Mouse (Mus musculus) ovary, postnatal 14 days (tissue): ENCODE data around the gene Baz2a.
"Not testable (repeated sequence)": the region's sequence is repeated elsewhere in the genome, so short reads cannot be mapped to it uniquely, and the experiment has no call there.

Experiments used
- DNase-seq: peaks from one replicate; pipeline ENCODE4 v3.0.0; 2022; ENCODE audit warnings: low spot score

Baz2a gene

DNA sequence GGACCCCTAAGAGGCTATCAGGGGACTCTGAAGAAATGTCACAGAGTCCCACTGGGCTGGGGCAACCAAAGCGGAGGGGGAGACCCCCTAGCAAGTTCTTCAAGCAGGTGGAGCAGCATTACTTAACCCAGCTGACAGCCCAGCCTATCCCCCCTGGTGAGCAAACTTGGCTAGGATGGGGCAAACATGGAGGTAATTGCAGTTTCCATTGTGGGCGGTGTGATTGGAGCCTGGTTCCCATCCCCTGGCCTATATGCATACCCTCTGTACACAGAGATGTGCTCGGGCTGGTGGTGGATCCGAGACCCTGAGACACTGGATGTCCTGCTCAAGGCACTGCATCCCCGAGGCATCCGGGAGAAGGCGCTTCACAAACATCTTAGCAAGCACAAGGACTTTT, 32.5 kb downstream of the Baz2a start:
- DNase-seq, result no peak

DNA sequence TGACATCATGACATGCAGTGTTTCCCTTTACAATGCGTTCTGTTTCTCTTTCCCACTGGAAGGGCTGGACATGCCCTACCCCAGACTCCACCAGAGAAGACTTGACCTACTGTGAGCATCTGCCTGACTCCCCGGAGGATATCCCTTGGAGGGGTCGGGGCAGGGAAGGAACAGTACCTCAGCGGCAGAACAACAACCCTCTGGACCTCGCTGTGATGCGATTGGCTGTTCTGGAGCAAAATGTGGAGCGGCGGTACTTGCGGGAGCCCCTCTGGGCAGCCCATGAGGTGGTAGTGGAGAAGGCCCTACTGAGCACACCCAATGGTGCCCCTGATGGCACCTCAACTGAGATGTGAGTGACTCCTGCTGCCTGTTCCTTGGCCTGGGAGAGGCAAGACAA, 33.5 kb downstream of the Baz2a start:
- DNase-seq, result no peak

DNA sequence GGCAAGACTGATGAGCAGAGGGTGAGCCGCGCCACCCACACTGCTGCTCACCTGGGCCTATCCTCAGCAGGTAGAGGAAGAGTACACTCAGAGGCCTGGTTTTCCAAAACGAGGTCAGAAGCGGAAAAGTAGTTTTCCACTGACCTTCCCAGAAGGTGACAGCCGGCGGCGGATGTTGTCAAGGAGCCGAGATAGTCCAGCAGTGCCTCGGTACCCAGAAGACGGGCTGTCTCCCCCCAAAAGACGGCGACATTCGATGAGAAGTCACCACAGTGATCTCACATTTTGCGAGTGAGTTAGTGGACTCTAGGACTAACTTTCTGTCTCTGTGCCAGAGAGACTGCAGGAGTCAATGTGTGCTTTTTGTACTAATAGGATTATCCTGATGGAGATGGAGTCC, 34.6 kb downstream of the Baz2a start:
- DNase-seq, result no peak

DNA sequence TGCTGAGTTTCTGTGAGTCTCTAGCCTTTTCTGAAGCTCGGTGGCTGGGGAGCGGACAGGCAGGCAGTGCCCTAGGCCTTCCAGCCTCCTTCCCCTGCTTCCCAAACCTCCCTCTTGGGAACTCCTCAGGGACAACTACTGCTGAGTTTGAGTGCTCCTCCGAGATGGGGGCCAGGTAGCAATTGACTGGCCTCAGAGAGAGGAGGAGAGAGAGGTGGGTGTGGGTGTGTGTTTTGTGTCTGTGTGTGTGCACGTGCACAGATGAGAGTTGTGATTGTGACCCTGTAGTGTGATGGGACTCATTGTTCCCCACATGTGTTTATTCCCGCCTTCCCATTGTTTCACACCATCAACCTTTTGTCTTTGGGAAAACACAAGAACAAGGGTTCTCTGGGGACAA, 36.1 kb downstream of the Baz2a start:
- no peak for DNase-seq

DNA sequence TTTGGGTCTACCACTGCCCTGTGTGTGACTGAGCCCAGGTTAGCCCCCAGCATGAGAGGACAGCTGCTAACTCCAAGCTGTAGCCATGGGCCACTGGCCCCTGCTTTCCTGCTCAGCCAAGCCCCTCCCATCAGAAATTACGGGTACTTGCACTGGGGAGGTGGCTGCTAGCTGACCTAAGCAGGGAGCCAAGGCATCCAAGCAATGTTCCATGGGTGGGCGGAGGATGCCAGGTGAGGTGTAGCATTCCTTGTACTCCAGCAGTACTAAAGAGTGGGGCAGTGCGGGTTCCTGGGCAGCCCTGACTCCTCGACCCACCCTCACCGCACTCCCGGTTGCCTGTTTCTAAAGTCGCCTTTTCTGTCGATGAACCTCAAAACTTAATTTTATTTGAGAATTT, 36.8 kb downstream of the Baz2a start:
- no peak for DNase-seq

DNA sequence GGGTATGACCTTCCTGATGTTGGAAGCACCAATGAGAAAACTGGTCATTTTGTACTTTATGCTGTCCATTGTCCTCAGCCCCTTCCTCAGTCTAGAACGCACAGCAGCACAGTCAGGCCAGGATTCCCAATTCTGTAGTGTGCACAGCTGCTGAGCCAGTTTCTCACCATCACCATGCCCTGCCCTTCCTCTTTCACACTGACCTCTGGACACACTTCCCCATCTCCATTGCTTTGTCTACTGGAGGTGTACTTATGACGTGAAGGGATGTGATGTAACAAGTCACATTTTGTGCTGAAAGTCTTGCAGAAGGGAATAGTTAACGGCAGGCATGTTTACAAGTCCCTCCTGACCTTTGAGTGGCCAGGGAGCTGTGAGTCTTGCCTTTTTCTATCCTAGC, 39.9 kb downstream of the Baz2a start:
- no peak for DNase-seq

DNA sequence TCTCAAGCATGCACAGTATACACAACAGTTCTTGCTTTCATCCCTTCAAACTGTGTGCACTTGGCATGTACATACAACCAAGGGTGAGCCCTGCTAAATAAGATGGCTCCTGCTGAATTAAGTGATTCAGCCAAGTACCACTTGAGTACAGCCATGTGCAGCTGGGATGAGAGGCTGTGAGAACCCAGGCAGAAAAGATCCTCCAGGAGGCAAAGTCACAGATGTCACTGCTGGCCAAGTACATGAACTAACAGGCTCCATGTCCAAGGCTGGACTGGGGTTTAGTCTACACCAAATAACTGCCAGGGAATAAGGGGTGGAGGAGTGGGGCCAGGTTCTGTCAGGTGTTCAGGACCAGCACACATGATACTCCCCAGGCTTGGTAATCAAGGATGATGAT, 40.4 kb downstream of the Baz2a start:
- DNase-seq, result no peak

DNA sequence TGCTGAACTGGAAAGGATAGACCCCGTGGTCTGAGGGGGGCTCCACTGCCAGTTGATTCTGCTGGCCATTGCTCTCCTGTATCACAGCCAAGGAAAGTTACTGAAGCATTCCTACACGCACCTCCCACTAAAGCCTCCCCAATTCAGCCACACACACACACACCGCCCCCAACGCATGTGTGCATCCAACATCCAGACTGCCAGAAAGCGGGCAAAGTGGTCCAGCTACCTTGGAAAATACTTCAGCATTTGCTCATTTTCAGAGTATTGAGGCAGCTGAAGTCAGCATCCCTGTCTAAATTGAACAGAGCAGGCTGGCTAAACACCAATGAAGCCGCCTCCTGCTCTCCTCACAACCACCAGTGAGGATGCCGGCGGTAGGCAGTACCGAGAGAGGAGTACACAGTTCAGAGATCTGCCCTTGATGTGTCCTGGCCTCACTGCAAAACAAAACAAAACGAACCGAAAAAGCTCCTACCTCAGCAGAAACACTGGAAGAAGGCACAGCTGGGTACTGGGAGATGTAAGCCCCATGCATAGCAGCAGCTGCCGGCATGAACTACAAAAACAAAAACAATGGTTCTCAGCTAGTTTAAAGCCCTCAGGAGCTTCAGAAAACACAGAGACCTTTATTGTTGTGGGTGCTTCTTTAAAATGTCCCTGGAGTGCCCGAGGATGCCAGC, 42.4 kb downstream of the Baz2a start:
- no peak for DNase-seq

DNA sequence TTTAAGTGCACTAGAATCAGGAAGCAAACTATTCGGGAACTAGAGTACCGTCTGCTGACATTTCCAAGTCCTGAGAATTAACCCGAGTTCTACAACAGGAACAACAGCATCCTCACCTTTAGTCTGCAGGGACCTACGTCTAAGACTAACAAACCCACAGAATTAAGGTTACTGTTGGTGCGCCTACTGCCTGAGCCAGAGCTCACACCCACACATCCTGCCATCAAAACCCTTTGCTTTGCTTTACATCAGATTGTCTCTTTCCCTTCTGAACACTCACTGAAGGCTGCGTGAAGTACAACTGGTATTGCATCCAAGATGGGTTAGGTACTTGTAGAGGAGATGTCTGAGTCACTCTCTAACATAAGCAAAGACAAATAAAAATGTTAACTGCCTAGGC, 44.0 kb downstream of the Baz2a start:
- DNase-seq, result no peak

DNA sequence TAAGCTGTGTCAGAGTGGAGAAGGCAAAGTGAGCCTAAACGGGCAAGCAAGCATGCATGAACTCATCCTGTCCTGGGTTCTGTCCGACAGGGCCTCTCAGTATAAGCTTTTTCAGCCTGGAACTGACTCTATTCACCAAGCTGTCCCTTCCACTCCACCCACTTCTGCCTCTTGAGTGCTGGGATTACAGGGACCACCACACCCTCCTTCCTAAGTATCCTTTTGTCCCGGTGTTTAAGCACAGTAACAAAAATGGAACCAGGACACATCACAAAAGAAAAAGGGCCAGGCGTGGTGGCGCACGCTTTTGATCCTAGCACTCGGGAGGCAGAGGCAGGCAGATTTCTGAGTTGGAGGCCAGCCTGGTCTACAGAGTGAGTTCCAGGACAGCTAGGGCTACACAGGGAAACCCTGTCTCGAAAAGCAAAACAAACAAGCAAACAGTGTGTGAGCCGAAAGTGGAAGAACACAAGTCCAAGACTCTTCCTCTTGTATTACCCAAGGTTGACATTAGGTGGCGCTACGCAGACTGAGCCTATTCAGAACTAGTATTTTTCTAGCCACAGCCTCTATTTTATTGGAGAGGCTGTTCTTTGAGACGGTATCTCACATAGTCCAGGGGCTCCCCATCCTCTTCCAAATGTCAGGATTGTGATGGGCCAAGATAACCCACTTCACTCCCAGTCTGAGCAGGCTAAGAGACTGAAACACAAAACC, 49.0 kb downstream of the Baz2a start:
- peak; percentile 68 for DNase-seq

DNA sequence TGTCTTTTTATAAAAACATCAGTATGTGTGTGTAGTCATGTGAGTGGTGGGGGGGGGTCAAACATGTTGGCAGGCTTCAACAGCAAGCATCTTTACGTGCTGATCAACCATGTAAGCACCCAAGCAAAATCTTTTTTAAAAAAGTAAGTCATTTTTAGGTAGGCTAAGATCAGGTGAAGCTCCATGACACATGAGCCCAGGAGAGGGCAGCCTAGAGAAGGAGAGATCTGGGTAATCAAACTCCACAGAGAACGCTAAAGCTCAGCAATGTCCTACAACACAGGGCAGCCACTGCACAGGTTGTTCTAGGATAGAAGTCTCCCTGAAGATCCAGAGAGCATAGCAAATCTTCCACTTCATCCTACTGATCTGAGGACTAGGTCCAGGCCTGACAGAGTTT, 50.8 kb downstream of the Baz2a start:
- DNase-seq, result no peak

DNA sequence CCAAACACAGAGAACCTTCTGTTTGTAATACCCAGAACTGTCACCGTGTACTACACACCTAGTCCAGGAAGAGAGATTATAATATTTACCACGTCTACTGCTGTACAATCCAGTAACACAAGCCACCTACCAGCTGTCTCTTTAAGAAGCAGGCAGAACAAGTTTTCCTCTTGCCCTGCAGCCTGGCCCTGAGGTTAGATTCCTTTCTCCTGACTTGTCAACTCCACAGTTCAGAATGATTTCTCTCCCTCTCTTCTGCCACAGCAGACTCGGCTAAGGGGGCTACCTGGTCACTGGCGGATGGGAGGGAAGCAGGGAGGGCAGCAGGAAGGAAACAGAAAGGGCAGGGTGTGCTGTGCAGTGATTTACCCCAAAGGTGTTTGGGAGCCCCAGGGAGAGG, 52.3 kb downstream of the Baz2a start:
- no peak for DNase-seq

DNA sequence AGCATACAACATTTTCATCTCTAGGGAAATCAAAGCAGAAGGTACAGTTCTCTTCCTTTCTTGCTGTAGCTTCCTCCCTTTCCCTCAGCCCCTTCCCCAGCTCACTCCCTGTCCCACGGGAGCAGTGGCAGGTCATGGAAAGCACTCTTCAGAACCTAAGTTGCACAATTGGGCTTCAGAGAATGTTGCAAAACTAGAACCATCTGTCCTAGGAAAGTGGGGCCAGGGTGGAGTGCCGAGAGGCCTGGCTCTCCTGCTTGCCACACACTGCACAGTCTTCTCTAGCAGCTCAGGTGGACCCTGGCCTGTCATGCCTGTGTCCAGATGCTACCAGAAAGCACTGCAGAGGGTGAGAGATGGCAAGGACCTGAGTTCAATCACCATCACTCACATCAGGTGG, 53.6 kb downstream of the Baz2a start:
- DNase-seq, result no peak

DNA sequence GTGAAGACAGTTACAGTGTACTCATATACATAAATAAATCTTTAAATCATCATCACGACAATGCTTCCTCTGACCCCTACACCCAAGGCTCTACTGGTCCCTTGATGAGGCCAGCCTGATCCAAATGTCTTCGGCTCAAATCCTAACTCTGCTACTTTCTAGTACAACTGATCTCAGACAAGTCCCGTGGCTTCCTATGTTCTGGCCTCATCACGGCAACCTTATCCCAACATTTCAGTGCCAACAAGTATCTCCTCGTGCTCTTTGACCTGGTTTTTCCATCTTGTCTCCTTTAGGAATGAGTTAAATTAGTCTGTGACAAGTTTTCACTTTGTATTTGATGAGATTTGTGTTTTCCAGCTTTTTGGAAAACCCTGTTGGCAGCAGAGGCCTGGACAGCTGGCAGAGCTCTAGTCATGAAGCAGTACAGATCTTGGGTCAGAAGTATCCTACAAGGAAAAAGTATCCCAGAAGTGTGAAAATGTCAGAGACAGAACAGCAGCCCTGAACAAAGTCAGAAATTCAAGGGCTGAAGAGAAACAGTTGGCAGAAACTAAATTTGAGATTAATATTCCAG, 57.5 kb downstream of the Baz2a start:
- no peak for DNase-seq

DNA sequence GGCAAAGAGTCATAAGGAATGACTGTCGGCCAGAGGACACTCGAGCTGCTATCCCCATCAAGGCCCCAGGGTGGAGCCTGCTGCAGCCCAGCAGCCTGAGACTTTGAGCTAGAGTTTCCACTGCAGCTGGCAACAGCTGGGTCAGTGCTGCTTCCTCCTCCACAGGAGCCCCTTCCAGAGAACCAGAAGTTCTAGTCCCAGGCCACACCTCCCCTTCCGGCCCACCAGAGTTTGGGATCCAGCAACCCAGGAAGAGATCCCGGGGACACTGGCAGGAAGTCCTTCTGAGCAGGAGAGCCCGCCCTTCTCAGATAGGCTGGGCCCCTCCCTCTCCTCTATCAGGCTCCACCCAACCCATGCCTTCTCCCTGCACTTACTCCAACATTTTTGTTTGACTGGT, 58.2 kb downstream of the Baz2a start:
- peak; percentile 68 for DNase-seq

DNA sequence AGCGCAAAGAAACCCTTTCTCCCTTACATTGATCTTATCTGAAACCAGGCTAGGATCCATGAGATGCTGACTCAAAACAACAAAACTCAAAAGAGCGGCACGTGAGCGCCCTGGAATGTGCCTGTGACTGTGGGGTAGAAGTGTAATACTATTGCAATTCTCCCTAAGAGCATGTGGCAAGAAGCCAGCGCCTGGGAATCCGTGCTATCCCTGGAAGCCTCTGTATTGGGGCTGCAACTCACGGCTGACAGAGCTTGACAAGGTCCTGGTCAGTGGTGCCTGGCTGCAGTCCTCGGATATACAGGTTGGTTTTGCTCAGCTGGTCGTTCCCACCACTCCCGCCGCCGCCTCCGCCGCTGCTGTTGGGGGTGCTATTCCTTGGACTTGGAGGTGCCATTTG, 59.6 kb downstream of the Baz2a start:
- no peak for DNase-seq

DNA sequence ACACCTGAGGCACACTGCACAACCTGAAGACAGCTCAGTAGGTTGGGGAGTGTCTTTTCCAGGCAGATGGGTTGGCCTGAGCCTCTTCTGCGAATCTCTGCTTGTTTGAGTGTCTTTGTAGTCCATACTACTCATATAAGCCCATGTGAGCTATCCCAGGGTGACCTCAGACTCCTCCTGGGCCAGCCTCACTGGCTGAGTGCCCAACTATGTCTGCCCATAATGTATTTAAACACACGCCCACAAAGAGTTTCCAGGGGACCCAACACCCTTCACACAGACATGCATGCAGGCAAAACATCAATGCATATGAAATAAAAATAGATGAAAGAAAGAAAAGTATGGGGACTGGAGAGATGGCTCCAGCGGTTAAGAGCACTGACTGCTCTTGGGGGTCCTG, 62.6 kb downstream of the Baz2a start:
- no peak for DNase-seq

DNA sequence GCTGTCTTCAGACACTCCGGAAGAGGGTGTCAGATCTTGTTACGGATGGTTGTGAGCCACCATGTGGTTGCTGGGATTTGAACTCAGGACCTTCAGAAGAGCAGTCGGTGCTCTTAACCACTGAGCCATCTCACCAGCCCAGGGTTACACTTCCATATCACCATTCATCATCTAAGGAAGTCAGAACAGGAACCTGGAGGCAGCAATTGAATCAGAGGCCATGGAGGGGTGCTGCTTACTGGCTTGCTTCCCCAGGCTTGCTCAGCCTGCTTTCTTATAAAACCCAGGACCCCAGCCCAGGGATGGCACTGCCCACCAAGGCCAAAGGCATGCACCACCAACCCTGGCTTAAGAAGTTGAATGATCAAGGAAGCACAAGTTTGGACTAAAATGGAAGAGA, 74.3 kb downstream of the Baz2a start:
- DNase-seq, result not testable (repeated sequence)

DNA sequence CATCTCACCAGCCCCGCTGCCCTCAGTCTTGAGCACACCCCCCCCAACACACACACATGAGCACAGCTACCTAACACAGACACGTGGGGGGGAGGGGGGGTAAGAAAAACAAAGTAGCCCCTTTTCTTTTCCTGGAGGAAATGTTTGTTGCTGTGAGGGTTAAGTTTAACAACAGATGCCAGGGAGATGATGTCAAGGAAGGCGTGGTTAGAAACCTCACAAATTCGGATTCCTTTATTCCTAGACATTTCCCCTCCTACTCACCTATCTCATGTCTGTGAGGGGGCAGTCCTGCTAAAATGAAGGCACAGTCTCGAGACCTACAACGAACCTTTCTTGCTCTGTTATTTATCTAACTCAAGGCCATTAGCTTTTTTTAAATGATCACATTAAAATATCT, 75.7 kb downstream of the Baz2a start:
- no peak for DNase-seq

DNA sequence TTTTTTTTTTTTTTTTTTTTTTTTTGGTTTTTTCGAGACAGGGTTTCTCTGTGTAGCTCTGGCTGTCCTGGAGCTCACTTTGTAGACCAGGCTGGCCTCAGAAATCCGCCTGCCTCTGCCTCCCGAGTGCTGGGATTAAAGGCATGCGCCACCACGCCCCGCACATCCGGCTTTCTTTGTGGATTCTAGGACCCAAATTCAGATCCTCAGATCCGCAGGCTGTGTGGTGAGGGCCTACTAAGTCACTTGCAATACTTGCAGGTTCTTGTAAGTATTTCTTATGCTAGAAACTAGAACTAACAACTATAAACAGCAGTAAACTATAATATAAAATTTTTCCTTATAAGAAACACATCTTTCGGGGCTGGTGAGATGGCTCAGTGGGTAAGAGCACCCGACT, 80.0 kb downstream of the Baz2a start:
- DNase-seq, result not testable (repeated sequence)

DNA sequence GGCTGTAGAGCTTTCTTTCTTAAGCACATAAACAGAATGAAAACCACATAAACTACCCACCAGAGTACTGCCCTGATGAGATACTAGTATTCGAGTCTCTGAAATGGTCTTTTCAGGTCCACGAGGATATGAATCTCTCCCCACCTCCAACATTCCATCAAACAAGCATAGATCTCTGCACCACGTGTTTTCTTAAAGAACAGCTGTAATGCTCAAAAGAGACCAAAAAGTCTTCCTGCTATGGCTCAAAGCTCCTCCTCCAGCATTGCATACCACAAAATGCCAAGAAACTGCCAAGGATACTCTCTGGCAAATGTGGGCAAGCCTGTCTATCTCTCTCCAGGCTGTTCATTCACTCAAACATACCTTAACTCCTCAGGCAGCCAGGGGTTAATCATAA, 83.9 kb downstream of the Baz2a start:
- no peak for DNase-seq

DNA sequence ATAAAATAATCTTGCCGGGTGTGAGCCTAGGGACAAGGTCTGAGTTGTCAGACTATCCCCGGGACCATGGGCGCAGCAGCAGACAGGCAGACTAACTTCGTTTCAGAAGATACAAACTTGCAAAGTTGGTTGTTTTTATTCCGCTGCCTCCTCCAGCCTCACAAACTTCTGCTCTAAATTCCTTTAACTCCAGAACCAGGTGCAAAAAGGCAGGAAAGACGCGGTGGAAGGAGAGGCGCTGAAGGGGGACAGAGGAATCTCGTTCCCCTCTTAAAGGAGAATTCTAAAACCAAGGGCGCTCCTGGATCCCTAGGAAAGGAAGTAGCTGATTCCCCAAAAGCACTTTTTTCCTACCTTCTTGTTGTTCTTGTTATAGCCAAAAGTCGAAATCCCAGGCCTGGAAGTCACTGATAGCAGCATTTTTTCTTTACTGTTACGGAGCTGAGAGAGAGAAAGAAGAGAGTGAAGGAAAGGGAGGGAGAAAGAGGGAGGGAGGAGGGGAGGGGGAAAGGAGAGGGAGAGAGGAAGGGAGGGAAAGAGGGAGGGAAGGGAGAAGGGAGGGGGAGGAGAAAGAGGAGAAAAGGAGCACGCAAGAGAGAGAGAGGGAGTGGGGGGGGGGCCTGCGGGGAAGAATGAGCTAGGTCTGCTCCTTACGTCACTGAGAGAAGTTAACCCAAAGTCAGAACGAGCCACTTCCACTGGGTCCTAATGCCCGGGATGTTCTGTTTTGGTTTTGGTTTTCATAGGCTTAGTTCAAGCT, 84.8 kb downstream of the Baz2a start:
- DNase-seq, result peak; percentile 34

DNA sequence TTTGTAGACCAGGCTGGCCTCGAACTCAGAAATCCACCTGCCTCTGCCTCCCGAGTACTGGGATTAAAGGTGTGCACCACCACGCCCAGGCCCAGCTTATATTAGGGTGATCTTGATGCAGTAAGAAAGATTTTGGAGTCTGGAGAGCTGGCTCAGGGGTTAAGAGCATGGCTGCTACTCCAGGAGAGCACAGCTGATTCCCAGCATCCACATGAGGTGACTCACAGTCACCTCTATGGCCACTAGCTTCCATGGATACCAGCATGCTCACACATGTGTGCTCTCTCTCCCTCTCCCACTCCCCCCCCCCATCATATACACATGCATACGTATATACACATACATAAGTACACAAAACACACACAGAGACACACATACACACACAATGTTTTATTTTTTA, 85.9 kb downstream of the Baz2a start:
- no peak for DNase-seq
